In the genomic region with DNA sequence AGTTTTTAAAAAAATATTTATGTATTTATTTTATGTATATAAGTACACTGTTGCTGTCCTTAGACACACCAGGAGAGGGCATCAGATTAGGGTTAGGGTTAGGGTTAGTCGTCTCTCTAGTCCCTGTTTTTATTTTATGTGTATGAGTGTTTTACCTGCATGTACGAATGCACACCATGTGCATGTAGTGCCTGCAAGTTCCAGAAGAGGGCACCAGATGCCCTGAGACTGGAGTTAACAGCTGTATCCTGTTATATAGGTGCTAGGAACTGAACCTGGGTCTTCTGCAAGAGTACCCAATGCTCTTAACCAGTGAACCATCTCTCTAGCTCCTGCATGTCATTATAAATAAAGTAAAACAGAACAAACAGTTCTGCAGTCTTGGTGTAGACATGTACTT, we compare ENCODE assay signal across 22 mouse cellular contexts. TPM values are rescaled to one million over a fixed set of nuclear protein-coding genes. Genes with fewer than 3 reads are reported as not detected.
DNase-seq lines count a peak whose midpoint lies in the region; ATAC-seq and TF ChIP-seq lines count a peak whose summit lies in the region.
"Had no signal": no experiment of that assay in that cellular context is flagged by ENCODE, and none has a peak within 500 bp of the region (broad histone marks: within the 10 kb centered on the region; RNA-seq: fewer than 3 reads in every experiment).

No protein-coding gene starts in this region.

- peak; percentile 31; the same call in 1 of the 2 replicates for TF ChIP-seq CTCF in gastrocnemius, adult 2 months (IDR thresholded peaks at IDR 0.05)
- peak; percentile 23 for TF ChIP-seq CTCF in left cerebral cortex, adult 2 months (IDR thresholded peaks at IDR 0.05)

- no peak for DNase-seq in gastrocnemius, adult 2 months
- DNase-seq in gastrocnemius, adult 8-10 months (ENCODE audit: low spot score in 2 of 2) = no peak
- DNase-seq in left cerebral cortex, adult 2 months (ENCODE audit: extremely low spot score in 1 of 2, low spot score in 2 of 2) = no peak
- no peak for DNase-seq in left cerebral cortex, adult 8-10 months (ENCODE audit: low spot score in 2 of 2)
- DNase-seq in 3T3-L1 (ENCODE audit: low read depth, low spot score) = peak; percentile 12
- peak; percentile 65 for DNase-seq in R1 (ENCODE audit: low read depth, low spot score)
- DNase-seq: adrenal gland, postnatal 25 days; B cell, adult 2 months; cerebellum, postnatal 14 days; gastrocnemius, postnatal 25 days; heart, postnatal 4 days had no signal

- H3K9me3 ChIP-seq in hindbrain, embryonic 13.5 days = no peaks in the 10 kb centered on the region
- H3K9me3 ChIP-seq: lung, embryonic 15.5 days had no signal

- no peak overlapping the region for H3K4me2 ChIP-seq in hindbrain, embryonic 13.5 days
- H3K4me2 ChIP-seq: heart, embryonic 12.5 days; limb, embryonic 13.5 days; lung, embryonic 15.5 days had no signal

- H3K4me3 ChIP-seq in gastrocnemius, adult 2 months = no peak overlapping the region
- no peak overlapping the region for H3K4me3 ChIP-seq in left cerebral cortex, adult 2 months
- no peak overlapping the region for H3K4me3 ChIP-seq in hindbrain, embryonic 13.5 days
- H3K4me3 ChIP-seq: embryonic facial prominence, embryonic 10.5 days; heart, embryonic 12.5 days; limb, embryonic 13.5 days; lung, embryonic 15.5 days had no signal

- ATAC-seq in hindbrain, embryonic 13.5 days (ENCODE audit: low FRiP score) = no peak
- no peak for ATAC-seq in megakaryocyte progenitor cell, adult 5-6 weeks (replicated peaks; ENCODE audit: poor library complexity)
- ATAC-seq: activated CD4-positive, CD25-positive, alpha-beta regulatory T cell, adult 4 months; intestine, embryonic 16.5 days had no signal

- WGBS in hindbrain, embryonic 13.5 days = 95% methylated on average over 2 of the region's 2 CpGs

- no peak overlapping the region for H3K9ac ChIP-seq in hindbrain, embryonic 13.5 days
- H3K9ac ChIP-seq: heart, embryonic 12.5 days; limb, embryonic 13.5 days; lung, embryonic 15.5 days had no signal

- intact Hi-C loops in gastrocnemius, adult 2 months (cut with DNase I) = no loop called here
- intact Hi-C loops in left cerebral cortex, adult 2 months (cut with DNase I) = no loop called here

- H3K27me3 ChIP-seq in hindbrain, embryonic 13.5 days = no peaks in the 10 kb centered on the region
- H3K27me3 ChIP-seq: limb, embryonic 13.5 days; lung, embryonic 15.5 days had no signal

- peaks cover 5% of the 10 kb centered on the region; the same call in 1 of the 2 replicates for H3K36me3 ChIP-seq in hindbrain, embryonic 13.5 days
- H3K36me3 ChIP-seq: embryonic facial prominence, embryonic 10.5 days; G1E; heart, embryonic 12.5 days; limb, embryonic 13.5 days; lung, embryonic 15.5 days had no signal

- H3K4me1 ChIP-seq in hindbrain, embryonic 13.5 days (replicated peaks) = no peaks in the 10 kb centered on the region
- H3K4me1 ChIP-seq: embryonic facial prominence, embryonic 10.5 days; limb, embryonic 13.5 days; lung, embryonic 15.5 days had no signal

- no peak overlapping the region for H3K27ac ChIP-seq in gastrocnemius, adult 2 months
- no peak overlapping the region for H3K27ac ChIP-seq in left cerebral cortex, adult 2 months
- no peak overlapping the region for H3K27ac ChIP-seq in hindbrain, embryonic 13.5 days
- H3K27ac ChIP-seq: embryonic facial prominence, embryonic 10.5 days; limb, embryonic 13.5 days; lung, embryonic 15.5 days had no signal

RNA-seq across cellular contexts. Expression of a gene that starts 48.3 kb away (rescaled TPM):
- total RNA-seq in gastrocnemius, adult 2 months (2021) = 1 to 10 TPM; 4.3 to 7.8 TPM
- 1 to 10 TPM; 3.5 to 5.3 (median 4.4) TPM for total RNA-seq in gastrocnemius, adult 8-10 months (2022)
- 1 to 10 TPM in 1 of 2 experiments, under 1 TPM in 1; 0.97 to 2.0 TPM for total RNA-seq in left cerebral cortex, adult 2 months (2021)
- 1 to 10 TPM; 1.7 to 3.5 (median 3.0) TPM for total RNA-seq in left cerebral cortex, adult 8-10 months (2022)
- polyA plus RNA-seq in hindbrain, embryonic 13.5 days (2015; fragmentation: Nextera tagmentation; extraction: Ambion mirVana) = 0.43 and 0.44 TPM in 2 replicates
- 0.05 and 0.10 TPM in 2 replicates for total RNA-seq in megakaryocyte progenitor cell, adult 5-6 weeks (2015)
- total RNA-seq in megakaryocyte progenitor cell, adult 5-6 weeks (2017) = 0.03 and 0.04 TPM in 2 replicates
- total RNA-seq: megakaryocyte-erythroid progenitor cell, adult 5-6 weeks; monocyte, adult 5-6 weeks had no signal
- polyA plus RNA-seq: G1E had no signal

Comparison
In these comparisons a context has a peak if more than half of its experiments do, and no peak if none do; other contexts are left out.
1. DNase-seq: peak in 3T3-L1 (single experiment) and R1 (single experiment); none in gastrocnemius, adult 2 months (single experiment), gastrocnemius, adult 8-10 months (0 of 2), left cerebral cortex, adult 2 months (0 of 2) and left cerebral cortex, adult 8-10 months (0 of 2).